8 mouse cellular contexts compared by ENCODE assay signal in genomic region chr16:18248433-18249363, GRCm38 (mm10). TPM values are rescaled to one million over a fixed set of nuclear protein-coding genes. Genes with fewer than 3 reads are reported as not detected.
DNase-seq lines count a peak whose midpoint lies in the region; ATAC-seq and TF ChIP-seq lines count a peak whose summit lies in the region.

Gene Trmt2a (plus strand): TSS chr16:18248679.
Gene Ranbp1 (minus strand): TSS chr16:18248732.

- no peak for TF ChIP-seq EP300 in lung, postnatal 0 days (IDR thresholded peaks at IDR 0.05)

- peak within 1 kb of the TSS; percentile 98 for H3K27ac ChIP-seq in hindbrain, embryonic 10.5 days
- H3K27ac ChIP-seq in lung, postnatal 0 days (ENCODE audit: low read length) = peak within 1 kb of the TSS; percentile 88

- H3K4me1 ChIP-seq in hindbrain, embryonic 10.5 days (replicated peaks) = peaks cover 49% of the 10 kb centered on the region
- peaks cover 14% of the 10 kb centered on the region for H3K4me1 ChIP-seq in lung, postnatal 0 days (ENCODE audit: insufficient read depth, low read depth, low read length)

- H3K9me3 ChIP-seq in hindbrain, embryonic 10.5 days = no peaks in the 10 kb centered on the region
- no peaks in the 10 kb centered on the region for H3K9me3 ChIP-seq in lung, postnatal 0 days (ENCODE audit: low read length)

- H3K27me3 ChIP-seq in hindbrain, embryonic 10.5 days (ENCODE audit: insufficient read depth, poor library complexity, severe bottlenecking) = no peaks in the 10 kb centered on the region
- H3K27me3 ChIP-seq in lung, postnatal 0 days (replicated peaks; ENCODE audit: insufficient read depth, low read length) = no peaks in the 10 kb centered on the region

- TF ChIP-seq CTCF in lung, postnatal 0 days (IDR thresholded peaks at IDR 0.05) = peak; percentile 20

- H3K36me3 ChIP-seq in hindbrain, embryonic 10.5 days = peaks cover 77% of the 10 kb centered on the region
- H3K36me3 ChIP-seq in lung, postnatal 0 days (ENCODE audit: insufficient read depth, low read length) = peaks cover 22% of the 10 kb centered on the region

- peak within 1 kb of the TSS; percentile 95 for H3K4me3 ChIP-seq in hindbrain, embryonic 10.5 days
- H3K4me3 ChIP-seq in lung, postnatal 0 days (ENCODE audit: low read depth, low read length) = peak within 1 kb of the TSS; percentile 92

- H3K9ac ChIP-seq in lung, postnatal 0 days (replicated peaks; ENCODE audit: low read depth) = peak within 1 kb of the TSS; percentile 80

- peak; percentile 98 for DNase-seq in MN1 (ENCODE audit: low spot score)
- DNase-seq in cerebellum, adult 9-10 months = peak; percentile 97
- peak; percentile 99 for DNase-seq in hindbrain, embryonic 10.5 days (ENCODE audit: low spot score)
- DNase-seq in layer of hippocampus, adult 9-11 months = peak; percentile 99
- peak; percentile 99 for DNase-seq in lung, postnatal 0 days (ENCODE audit: low spot score)
- DNase-seq in ovary, postnatal 14 days (ENCODE audit: low spot score) = peak; percentile 98
- DNase-seq in thymus, postnatal 14 days = peak; percentile 98

- peak within 1 kb of the TSS; percentile 96 for H3K4me2 ChIP-seq in lung, postnatal 0 days (replicated peaks; ENCODE audit: low read depth, low read length)

- ATAC-seq in frontal cortex, adult (ENCODE audit: low TSS enrichment) = peak; percentile 85
- ATAC-seq in lung, postnatal 0 days = peak; percentile 97

- under 1% methylated on average over 102 of the region's 102 CpGs for WGBS in hindbrain, embryonic 10.5 days
- under 1% methylated on average over 89 of the region's 102 CpGs for WGBS in lung, postnatal 0 days

RNA-seq across cellular contexts. Expression of gene Trmt2a, which starts in this region (rescaled TPM):
- polyA plus RNA-seq in hindbrain, embryonic 10.5 days (2016; fragmentation: Nextera tagmentation; extraction: Ambion mirVana) = 130 and 133 TPM in 2 replicates
- 39.2 and 39.7 TPM in 2 replicates for polyA plus RNA-seq in lung, postnatal 0 days (2015; fragmentation: Nextera tagmentation; extraction: Ambion mirVana)

RNA-seq across cellular contexts. Expression of gene Ranbp1, which starts in this region (rescaled TPM):
- polyA plus RNA-seq in hindbrain, embryonic 10.5 days (2016; fragmentation: Nextera tagmentation; extraction: Ambion mirVana) = 1,091 and 1,220 TPM in 2 replicates
- 155 and 163 TPM in 2 replicates for polyA plus RNA-seq in lung, postnatal 0 days (2015; fragmentation: Nextera tagmentation; extraction: Ambion mirVana)

Comparison
In these comparisons a context has a peak if more than half of its experiments do, and no peak if none do; other contexts are left out.
1. Peak in every context shown above with its lines: DNase-seq, ATAC-seq, H3K4me3 ChIP-seq and H3K27ac ChIP-seq.